Mouse (Mus musculus) kidney, adult 2 months (tissue): ENCODE measurements at regions not wholly inside any gene's neighbourhood (a gene's known extent, or its start where the extent isn't known, plus 50 kb on each side); places are given as distances from the start of the nearest gene placed in this dataset.

Experiments
- CTCF ChIP-seq: fragments of 200-500 bp; conservative IDR thresholded peaks from 2 replicates; pipeline ENCODE4 v1.5.1; 2011; ENCODE audit warnings: low read depth, mild to moderate bottlenecking, control low read depth, low read length, moderate library complexity, mixed read lengths; ENCODE audit not compliant: insufficient read depth, insufficient read length
- POLR2A ChIP-seq: fragments of 200-500 bp; IDR thresholded peaks from one replicate; pipeline ENCODE4 v1.6.1; 2011; ENCODE audit warnings: low read depth, low read length, control low read depth

GRCm38 (mm10) chr9:116401821-116402220 lies 226.7 kb upstream of the Tgfbr2 start:
- TF ChIP-seq CTCF (no peak), POLR2A (no peak)
